Mouse (Mus musculus) cerebellum, adult 2 months (tissue): ENCODE measurements around the gene Fam193b. TPM values are rescaled to one million over a fixed set of nuclear protein-coding genes. Genes with fewer than 3 reads are reported as not detected.
A peak's percentile ranks its signal among the peaks of the same experiment; 100 is the strongest.
"Not testable (repeated sequence)": the region's sequence is repeated elsewhere in the genome, so short reads cannot be mapped to it uniquely, and the experiment has no call there.

Experiments used
- DNase-seq, 2 experiments: peaks; one replicate each; pipeline ENCODE4 v3.0.0; 2021
- H3K27ac ChIP-seq: fragments of 200-500 bp; 2 replicates; pipeline ENCODE4 v1.5.1; 2012; ENCODE audit warnings: low read length, control low read depth, inconsistent platforms; ENCODE audit not compliant: insufficient read depth
- H3K27me3 ChIP-seq: fragments of 200-500 bp; 2 replicates; pipeline ENCODE4 v1.6.1; 2012; ENCODE audit warnings: inconsistent platforms, mild to moderate bottlenecking, low read length, moderate library complexity; ENCODE audit not compliant: control insufficient read depth, insufficient read depth
- H3K4me1 ChIP-seq: fragments of 200-500 bp; 2 replicates; pipeline ENCODE4 v1.6.1; 2011; ENCODE audit warnings: low read length; ENCODE audit not compliant: control insufficient read depth, insufficient read depth
- H3K4me3 ChIP-seq: fragments of 200-500 bp; replicated peaks from 2 replicates; pipeline ENCODE3; 2011; ENCODE audit warnings: mild to moderate bottlenecking, low read depth, low read length, control low read depth; ENCODE audit not compliant: insufficient read depth
- CTCF ChIP-seq: fragments of 200-500 bp; IDR thresholded peaks from 2 replicates; pipeline ENCODE4 v1.5.1; 2011; ENCODE audit warnings: low read depth, mild to moderate bottlenecking, control low read depth, low read length, moderate library complexity, borderline replicate concordance; ENCODE audit not compliant: insufficient read depth
- POLR2A ChIP-seq: fragments of 200-500 bp; IDR thresholded peaks from 2 replicates; pipeline ENCODE4 v1.6.1; 2011; ENCODE audit warnings: low read length, control low read depth, borderline replicate concordance; ENCODE audit not compliant: insufficient read depth
- WGBS: fragments of 180-500 bp; shearing (Covaris S2); methylation state at CpG from one replicate; pipeline ENCODE4 v1.1.7; 2018; 5-methylcytosine and 5-hydroxymethylcytosine counted together
- polyA plus RNA-seq: library from polyadenylated mRNA; depleted of rRNA; stranded (reverse); fragments of >200 nt; gene quantifications from 2 replicates; pipeline ENCODE4 v1.2.3, GENCODE M21; 2012

Gene Fam193b
- polyA plus RNA-seq, 1 experiment: 127 TPM

DNA sequence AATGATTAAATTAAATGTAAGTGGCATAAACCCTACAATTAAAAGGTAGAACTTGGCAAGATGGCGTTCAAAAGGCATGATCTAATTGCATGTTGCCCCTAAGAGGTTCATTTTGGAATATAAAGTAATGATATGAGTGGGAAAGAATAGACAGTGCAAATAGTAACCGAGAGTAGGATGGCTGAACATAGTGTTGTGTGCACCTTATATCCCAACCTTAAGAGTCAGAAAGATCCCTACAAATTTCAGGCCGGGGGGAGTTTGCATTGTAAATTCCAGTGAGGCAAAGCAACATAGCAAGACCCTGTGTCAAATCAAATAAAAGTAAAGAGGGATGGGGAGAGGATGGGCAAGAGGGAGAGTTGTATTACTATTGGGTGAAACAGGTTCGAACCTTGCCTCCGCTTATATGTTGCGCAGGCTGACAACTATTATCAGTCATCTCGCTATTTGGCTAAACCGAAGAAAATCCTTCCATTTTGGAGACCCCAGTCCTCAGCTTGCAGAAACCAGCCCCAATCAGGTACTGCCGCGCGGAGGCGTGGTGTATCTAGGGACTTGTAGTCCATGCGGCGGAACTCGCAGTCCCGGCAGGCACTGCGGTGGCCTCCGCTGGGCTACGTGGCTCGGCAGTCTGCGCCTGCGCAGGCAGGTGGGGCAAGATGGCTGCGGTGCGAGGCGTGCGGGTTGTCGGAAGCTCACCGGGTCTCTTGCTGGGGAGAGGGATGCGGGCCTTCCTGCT is 21.8 kb upstream of the Fam193b start:
- peak; percentile 97 for TF ChIP-seq POLR2A
- no peak for TF ChIP-seq CTCF
- WGBS: 5% methylated on average over 29 of the region's 29 CpGs
- Histone ChIP-seq H3K27me3 (no peaks in the 10 kb centered on the region), H3K4me3 (peak overlapping the region; percentile 72), H3K4me1 (peaks cover 9% of the 10 kb centered on the region), H3K27ac (no peak overlapping the region)
- peak; percentile 97 for DNase-seq

DNA sequence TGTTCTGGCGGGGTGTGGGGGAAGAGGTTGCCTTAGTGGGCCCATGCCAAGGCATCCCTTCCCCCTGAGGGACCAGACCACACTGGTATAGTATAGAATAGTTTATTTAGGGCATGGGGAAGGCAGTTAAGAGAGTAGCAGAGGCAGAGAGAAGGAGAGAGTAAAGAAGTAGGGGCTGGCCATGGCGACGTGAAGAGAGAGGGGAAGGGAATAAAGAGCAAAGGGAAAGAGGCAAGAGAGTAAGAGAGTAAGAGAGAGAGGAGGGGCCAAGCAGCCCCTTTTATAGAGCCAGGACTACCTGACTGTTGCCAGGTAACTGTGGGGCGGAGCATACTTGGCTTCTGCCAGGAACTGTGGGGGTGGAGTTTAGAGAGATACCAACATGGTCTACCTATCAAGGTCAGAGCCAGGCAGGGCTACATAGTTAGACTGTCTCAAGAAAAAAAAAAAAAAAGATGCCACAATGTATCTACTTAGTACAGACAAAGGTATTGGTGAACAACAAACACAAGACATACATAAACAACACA is 21.1 kb upstream of the Fam193b start:
- Histone ChIP-seq H3K4me1 (peaks cover 9% of the 10 kb centered on the region), H3K27ac (no peak overlapping the region), H3K4me3 (no peak overlapping the region), H3K27me3 (no peaks in the 10 kb centered on the region)
- TF ChIP-seq CTCF (no peak), POLR2A (no peak)
- WGBS: 79% methylated on average over 4 of the region's 4 CpGs
- DNase-seq: peak in 1 of 2 experiments; percentile 28

DNA sequence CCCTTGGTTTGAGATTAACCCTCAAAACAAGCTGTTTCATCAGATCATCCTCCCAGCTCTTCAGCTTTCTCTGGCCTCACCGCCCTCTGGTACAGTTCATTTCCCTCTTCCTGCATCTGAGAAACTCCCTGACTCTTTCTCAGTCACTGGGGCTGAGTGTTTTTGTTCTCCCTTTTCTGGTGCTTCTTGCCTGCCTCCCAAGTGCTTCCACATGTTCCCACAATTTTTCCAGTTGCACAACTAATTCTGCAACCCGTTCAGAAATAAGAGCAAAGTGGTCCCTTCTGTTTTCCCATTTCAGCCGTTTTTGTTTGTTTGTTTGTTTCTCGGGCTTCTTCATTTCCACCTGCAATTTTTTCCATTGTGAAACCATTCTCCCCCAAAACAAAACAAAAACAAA is 7.2 kb upstream of the Fam193b start:
- H3K4me1 ChIP-seq: no peaks in the 10 kb centered on the region
- no peak for DNase-seq
- no peak for TF ChIP-seq CTCF
- no peak for TF ChIP-seq POLR2A
- H3K27ac ChIP-seq: no peak overlapping the region
- no peak overlapping the region for H3K4me3 ChIP-seq
- H3K27me3 ChIP-seq: no peaks in the 10 kb centered on the region
- 79% methylated on average over 4 of the region's 4 CpGs for WGBS

DNA sequence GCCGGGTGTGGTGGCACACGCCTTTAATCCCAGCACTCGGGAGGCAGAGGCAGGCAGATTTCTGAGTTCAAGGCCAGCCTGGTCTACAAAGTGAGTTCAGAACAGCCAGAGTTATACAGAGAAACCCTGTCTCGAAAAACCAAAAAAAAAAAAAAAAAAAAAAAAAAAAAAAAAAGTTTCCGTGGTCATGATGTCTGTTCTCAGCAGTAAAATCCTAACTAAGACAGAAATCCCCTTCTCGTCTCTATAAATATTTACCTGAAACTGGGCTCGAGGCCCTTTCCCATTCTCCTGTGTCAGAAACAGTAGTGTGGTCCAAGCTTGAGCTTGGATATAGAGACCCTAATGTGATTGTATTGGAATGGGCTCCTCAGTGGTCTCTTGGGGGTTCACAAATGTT is 6.0 kb upstream of the Fam193b start:
- H3K4me3 ChIP-seq, H3K27ac ChIP-seq, H3K4me1 ChIP-seq, DNase-seq, H3K27me3 ChIP-seq: not testable (repeated sequence)
- WGBS: 90% methylated on average over 7 of the region's 7 CpGs

DNA sequence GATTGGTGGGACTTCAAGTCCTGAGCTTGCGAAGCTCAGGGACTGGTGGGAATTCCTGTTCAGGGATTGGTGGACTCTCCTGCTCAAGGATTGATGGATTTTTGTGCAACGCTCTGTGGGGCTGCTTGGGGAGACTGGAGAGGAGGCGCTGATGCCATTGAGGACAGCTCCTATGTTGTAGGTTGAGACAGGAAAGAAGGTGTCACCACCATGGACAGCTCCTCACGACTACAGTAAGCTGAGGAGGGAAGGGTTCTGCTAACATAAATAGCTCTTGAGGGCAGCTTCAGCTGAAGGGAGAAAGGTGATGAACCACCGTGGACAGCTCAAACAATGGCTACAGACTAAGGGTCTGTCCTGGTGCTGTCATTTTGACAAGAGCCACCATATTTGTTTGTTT is 5.0 kb upstream of the Fam193b start:
- H3K27me3 ChIP-seq: no peaks in the 10 kb centered on the region
- WGBS: 72% methylated on average over 5 of the region's 5 CpGs

DNA sequence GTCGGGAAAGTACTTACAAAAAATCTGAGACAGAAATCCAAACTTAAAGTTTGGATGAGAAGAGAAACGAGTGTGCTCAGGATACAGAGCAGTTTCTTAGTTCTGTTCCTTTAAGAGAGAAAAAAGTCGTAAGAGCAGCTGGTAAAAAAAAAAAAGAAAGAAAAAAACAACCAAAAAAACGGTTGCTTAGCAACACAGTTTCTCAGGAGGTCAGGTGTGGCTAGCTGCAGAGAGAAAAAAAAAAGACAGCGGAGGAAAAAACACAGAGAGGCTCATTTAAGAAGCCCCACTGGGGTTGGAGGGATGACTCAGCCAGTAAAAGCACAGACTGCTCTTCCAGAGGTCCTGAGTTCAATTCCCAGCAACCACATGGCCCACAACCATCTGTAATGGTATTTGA is 3.4 kb upstream of the Fam193b start:
- Histone ChIP-seq H3K27ac (no peak overlapping the region), H3K4me3 (no peak overlapping the region), H3K27me3 (no peaks in the 10 kb centered on the region), H3K4me1 (peaks cover 4% of the 10 kb centered on the region)
- 72% methylated on average over 5 of the region's 5 CpGs for WGBS
- DNase-seq: no peak
- TF ChIP-seq POLR2A (no peak), CTCF (no peak)

More for the DNA sequence above, 5.0 kb upstream of the Fam193b start:
- no peak overlapping the region for H3K27ac ChIP-seq
- TF ChIP-seq CTCF (no peak), POLR2A (no peak)
- no peak overlapping the region for H3K4me3 ChIP-seq
- DNase-seq: no peak
- H3K4me1 ChIP-seq: 0 out of 2 replicates have a peak, but pooled peaks cover 2% of the 10 kb centered on the region

DNA sequence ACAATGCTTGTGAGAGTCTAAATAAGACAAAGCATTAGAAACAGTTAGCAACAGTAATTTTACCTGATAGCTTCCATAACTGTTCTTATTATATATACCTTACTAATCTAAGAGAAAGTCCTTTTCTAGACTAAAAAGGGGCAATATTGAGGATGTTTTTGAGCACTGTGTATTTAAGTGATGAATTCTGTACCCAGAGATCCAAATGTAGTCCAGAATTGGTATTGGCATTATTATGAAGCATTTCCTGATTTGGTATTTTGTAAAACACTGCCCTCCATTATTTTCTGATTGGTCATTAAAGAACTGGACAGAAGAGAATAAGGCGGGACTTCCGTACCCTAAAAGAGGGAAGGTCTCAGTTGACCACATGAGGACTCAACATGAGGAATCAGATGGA is 2.5 kb upstream of the Fam193b start, which contains the start of gene Tmed9:
Gene Tmed9, plus strand, starts transcription at position 301 of the 400 bp plus-strand sequence.
- Histone ChIP-seq H3K4me1 (peaks cover 9% of the 10 kb centered on the region), H3K27ac (no peak within 1 kb of the TSS), H3K4me3 (no peak within 1 kb of the TSS), H3K27me3 (no peaks in the 10 kb centered on the region)
- 100% methylated on average over 2 of the region's 2 CpGs for WGBS
- no peak for DNase-seq
- TF ChIP-seq POLR2A: no peak
- no peak for TF ChIP-seq CTCF

DNA sequence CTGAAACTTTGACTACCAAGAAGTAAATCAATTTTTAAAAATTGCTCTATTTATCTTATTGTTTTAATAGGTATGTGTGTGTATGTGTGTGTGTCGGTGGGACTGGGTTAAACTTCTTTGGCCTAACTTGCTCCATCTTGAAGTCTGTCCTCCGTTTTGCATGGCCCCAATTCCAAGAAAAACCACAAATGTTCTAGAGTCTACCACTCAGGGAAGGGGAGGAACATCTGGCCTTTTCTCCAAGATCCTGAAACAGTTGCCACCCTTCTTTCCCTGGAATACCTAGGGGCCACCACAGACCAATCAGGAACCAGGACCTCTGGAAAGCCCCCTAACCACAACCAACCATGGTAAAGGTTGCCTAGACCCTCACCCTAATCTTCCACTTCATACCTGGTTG is 1.1 kb upstream of the Fam193b start:
- 80% methylated on average over 2 of the region's 2 CpGs for WGBS
- Histone ChIP-seq H3K27me3 (no peaks in the 10 kb centered on the region), H3K4me3 (no peak overlapping the region)

More for the DNA sequence above, 1.1 kb upstream of the Fam193b start:
- H3K4me1 ChIP-seq: peaks cover 16% of the 10 kb centered on the region
- DNase-seq: no peak
- TF ChIP-seq POLR2A (no peak), CTCF (no peak)
- H3K27ac ChIP-seq: no peak overlapping the region
